Mouse (Mus musculus) megakaryocyte, embryonic 14.5 days (primary cell): ENCODE data around the gene Gm9837. TPM values are rescaled to one million over a fixed set of nuclear protein-coding genes. Genes with fewer than 3 reads are reported as not detected.

ENCODE experiments used
- H3K27me3 ChIP-seq: replicated peaks from 2 replicates; pipeline ENCODE3; 2012; ENCODE audit warnings: inconsistent platforms
- H3K36me3 ChIP-seq: replicated peaks from 2 replicates; pipeline ENCODE3; 2012; ENCODE audit warnings: low read length, inconsistent platforms, mixed read lengths
- H3K4me1 ChIP-seq: 2 replicates; pipeline ENCODE4 v1.6.1; 2012; ENCODE audit warnings: inconsistent platforms
- H3K4me3 ChIP-seq: replicated peaks from 2 replicates; pipeline ENCODE3; 2012; ENCODE audit warnings: moderate library complexity, mild to moderate bottlenecking, inconsistent platforms
- H3K9me3 ChIP-seq: 2 replicates; pipeline ENCODE4 v1.6.1; 2012; ENCODE audit warnings: inconsistent platforms
- FLI1 ChIP-seq: IDR thresholded peaks from 2 replicates; pipeline ENCODE4 v1.6.1; 2012; ENCODE audit warnings: low read length, inconsistent platforms, mixed read lengths
- GATA1 ChIP-seq: IDR thresholded peaks from 3 replicates; pipeline ENCODE4 v1.6.1; 2012; ENCODE audit warnings: mixed read lengths, low read length, inconsistent platforms, borderline replicate concordance
- polyA plus RNA-seq: library from polyadenylated mRNA; stranded (reverse); fragments of >175 nt; gene quantifications from 2 replicates; pipeline ENCODE4 v1.2.3, GENCODE M21; 2012; ENCODE audit warnings: low replicate concordance; ENCODE audit not compliant: insufficient read depth

Gene Gm9837
- polyA plus RNA-seq = not detected in 2 replicates

- TF ChIP-seq FLI1 = no peak
- peaks cover 33% of the 10 kb centered on the region for H3K4me1 ChIP-seq
- no peaks in the 10 kb centered on the region for H3K36me3 ChIP-seq
- H3K27me3 ChIP-seq = peaks cover 82% of the 10 kb centered on the region
- peaks cover 5% of the 10 kb centered on the region for H3K9me3 ChIP-seq
- H3K4me3 ChIP-seq = peak within 1 kb of the TSS; percentile 59
Observed at GRCm38 (mm10) chr11:53469968-53470695, at the start of gene Gm9837. Gm9837 (minus strand) TSS chr11:53470479.

GRCm38 (mm10) chr11:53519207-53520121, 49.2 kb upstream of the Gm9837 start, which contains the start of gene Sept8:
Sept8 (plus strand) TSS chr11:53519257.
- Histone ChIP-seq H3K4me1 (peaks cover 84% of the 10 kb centered on the region), H3K4me3 (peak within 1 kb of the TSS; percentile 94), H3K27me3 (no peaks in the 10 kb centered on the region), H3K36me3 (peaks cover 24% of the 10 kb centered on the region), H3K9me3 (no peaks in the 10 kb centered on the region)
- no peak for TF ChIP-seq FLI1
- TF ChIP-seq GATA1 = no peak

DNA sequence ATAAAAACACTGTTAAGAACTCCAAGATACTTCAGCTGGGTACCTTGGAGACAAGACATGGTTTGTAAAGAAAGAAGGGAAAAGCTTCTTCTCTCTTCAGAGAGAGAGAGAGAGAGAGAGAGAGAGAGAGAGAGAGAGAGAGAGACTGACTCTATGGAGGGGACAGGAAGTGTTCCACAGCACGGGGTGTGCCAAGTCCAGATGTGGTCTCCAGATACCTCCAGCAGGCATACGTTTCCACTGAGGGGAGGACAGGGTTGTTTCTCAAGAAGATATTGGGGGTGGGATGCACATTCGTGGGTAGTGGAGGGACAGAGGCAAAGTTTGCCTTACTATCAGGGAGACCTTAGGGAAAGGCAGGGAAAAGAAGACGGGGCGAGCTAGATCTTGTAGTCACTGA, 48.5 kb upstream of the Gm9837 start:
- peaks cover 77% of the 10 kb centered on the region for H3K4me1 ChIP-seq
- peak overlapping the region; percentile 94 for H3K4me3 ChIP-seq
- H3K36me3 ChIP-seq = peaks cover 23% of the 10 kb centered on the region
- H3K9me3 ChIP-seq = no peaks in the 10 kb centered on the region
- TF ChIP-seq FLI1 (no peak), GATA1 (no peak)
- H3K27me3 ChIP-seq = no peaks in the 10 kb centered on the region

GRCm38 (mm10) chr11:53516775-53517627, 46.7 kb upstream of the Gm9837 start:
- peaks cover 2% of the 10 kb centered on the region for H3K27me3 ChIP-seq
- H3K4me3 ChIP-seq = peak overlapping the region; percentile 80
- TF ChIP-seq FLI1 (no peak), GATA1 (no peak)

GRCm38 (mm10) chr11:53510351-53510750, 40.1 kb upstream of the Gm9837 start:
- peaks cover 23% of the 10 kb centered on the region for H3K27me3 ChIP-seq
- peaks cover 4% of the 10 kb centered on the region; the same call in 1 of the 2 replicates for H3K9me3 ChIP-seq
- H3K36me3 ChIP-seq = no peaks in the 10 kb centered on the region
- no peak overlapping the region for H3K4me3 ChIP-seq
- no peak for TF ChIP-seq GATA1
- TF ChIP-seq FLI1 = no peak
- H3K4me1 ChIP-seq = peaks cover 23% of the 10 kb centered on the region

More at GRCm38 (mm10) chr11:53516775-53517627, 46.7 kb upstream of the Gm9837 start:
- Histone ChIP-seq H3K9me3 (no peaks in the 10 kb centered on the region), H3K4me1 (peaks cover 60% of the 10 kb centered on the region), H3K36me3 (peaks cover 7% of the 10 kb centered on the region)

DNA sequence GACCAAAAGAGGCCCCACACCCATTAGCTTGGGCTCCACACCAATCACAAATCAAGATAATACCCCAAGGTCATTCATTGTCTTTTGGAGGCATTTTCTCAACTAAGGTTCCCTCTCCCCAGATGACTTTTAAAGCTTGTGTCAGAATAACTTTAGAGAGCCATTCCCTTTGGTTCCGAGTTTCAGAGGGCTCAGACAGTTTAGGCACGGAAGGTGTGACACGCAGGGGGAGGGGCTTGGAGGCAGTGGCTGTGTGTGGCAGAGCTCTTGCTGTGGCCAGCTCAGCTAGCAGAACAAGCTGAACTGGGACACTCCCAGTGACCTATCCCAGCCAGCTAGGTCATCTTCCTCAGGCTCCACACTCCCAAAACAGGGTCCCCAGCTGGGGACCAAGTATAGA, 38.3 kb upstream of the Gm9837 start:
- Histone ChIP-seq H3K4me1 (peaks cover 41% of the 10 kb centered on the region), H3K27me3 (peaks cover 23% of the 10 kb centered on the region), H3K4me3 (no peak overlapping the region), H3K36me3 (no peaks in the 10 kb centered on the region), H3K9me3 (peaks cover 4% of the 10 kb centered on the region; the same call in 1 of the 2 replicates)
- TF ChIP-seq FLI1 = no peak
- TF ChIP-seq GATA1 = no peak

GRCm38 (mm10) chr11:53508152-53508551, 37.9 kb upstream of the Gm9837 start:
- no peak for TF ChIP-seq FLI1
- no peak for TF ChIP-seq GATA1
- Histone ChIP-seq H3K9me3 (peaks cover 4% of the 10 kb centered on the region; the same call in 1 of the 2 replicates), H3K4me3 (no peak overlapping the region), H3K27me3 (peaks cover 23% of the 10 kb centered on the region), H3K4me1 (peaks cover 45% of the 10 kb centered on the region), H3K36me3 (no peaks in the 10 kb centered on the region)

GRCm38 (mm10) chr11:53507098-53507805, 37.0 kb upstream of the Gm9837 start:
- peaks cover 4% of the 10 kb centered on the region; the same call in 1 of the 2 replicates for H3K9me3 ChIP-seq
- no peak for TF ChIP-seq FLI1
- H3K36me3 ChIP-seq = no peaks in the 10 kb centered on the region
- H3K4me1 ChIP-seq = peaks cover 54% of the 10 kb centered on the region
- peaks cover 22% of the 10 kb centered on the region for H3K27me3 ChIP-seq
- H3K4me3 ChIP-seq = no peak overlapping the region

DNA sequence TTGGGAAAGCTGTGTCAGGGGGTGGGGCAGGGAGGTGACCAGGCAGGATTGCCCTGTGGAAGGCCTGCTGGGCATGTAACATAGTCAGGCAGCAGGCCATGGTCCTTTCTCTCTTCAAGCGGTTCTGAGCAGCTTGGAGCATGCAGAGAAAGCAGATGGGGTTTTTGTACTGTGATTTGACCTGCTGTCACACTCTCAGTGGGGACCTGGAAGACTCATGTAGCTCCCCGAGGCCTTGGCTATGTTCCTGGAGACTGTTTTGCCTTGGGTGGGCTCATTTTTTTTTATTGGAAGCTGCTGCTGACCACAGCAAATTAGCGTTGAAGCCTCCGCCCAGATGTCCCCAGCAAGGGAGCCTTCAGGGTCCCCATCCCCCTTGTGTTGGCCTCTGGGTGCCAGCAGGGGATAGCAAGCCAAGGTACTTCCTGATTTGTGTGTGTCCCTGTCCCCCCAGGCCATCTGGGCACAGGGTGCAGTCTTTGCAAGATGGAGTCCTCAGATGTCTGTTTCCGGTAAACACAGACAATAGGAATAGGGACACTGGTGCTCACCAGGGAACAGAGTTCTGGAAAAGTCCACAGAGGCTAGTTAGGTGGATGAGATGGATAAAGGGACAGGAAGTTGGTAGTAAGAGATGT, 34.9 kb upstream of the Gm9837 start:
- Histone ChIP-seq H3K4me3 (no peak overlapping the region), H3K9me3 (peaks cover 4% of the 10 kb centered on the region), H3K36me3 (no peaks in the 10 kb centered on the region), H3K4me1 (peaks cover 73% of the 10 kb centered on the region), H3K27me3 (peaks cover 23% of the 10 kb centered on the region)
- TF ChIP-seq FLI1 = no peak
- TF ChIP-seq GATA1 = no peak
